In the genomic region with DNA sequence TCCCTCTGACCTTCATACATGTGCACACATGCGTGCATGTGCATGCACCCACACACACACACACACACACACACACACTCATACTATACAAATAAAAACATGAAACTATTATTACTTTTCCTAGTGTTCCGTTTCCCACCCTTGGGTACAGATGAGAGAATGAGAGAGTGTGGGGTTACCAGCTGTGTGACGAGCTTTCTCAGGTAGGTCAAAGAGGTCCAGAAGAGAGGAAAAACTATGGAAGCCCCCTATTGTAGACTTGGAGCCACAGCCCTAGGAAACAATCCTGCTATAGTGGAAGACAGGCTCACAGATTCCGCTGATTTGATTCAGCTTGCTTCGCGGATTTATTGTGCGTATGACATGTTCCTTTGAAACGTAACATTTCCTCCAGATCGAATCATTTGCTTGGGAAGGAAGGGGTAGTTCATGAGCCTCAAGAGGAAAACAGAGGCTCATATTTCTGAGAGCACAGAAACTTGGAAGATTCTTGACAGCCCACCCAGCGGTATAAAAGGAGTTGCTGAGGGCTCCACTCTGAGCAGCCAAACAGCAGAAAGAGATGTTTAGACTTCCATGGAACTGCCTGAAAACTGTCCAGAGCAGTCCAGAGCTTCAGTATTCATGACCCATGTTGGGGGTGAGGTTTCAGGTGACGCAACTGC, we compare ENCODE assay signal across 26 mouse cellular contexts.
DNase-seq lines count a peak whose midpoint lies in the region; ATAC-seq lines count a peak whose summit lies in the region.
"Had no signal": no experiment of that assay in that cellular context is flagged by ENCODE, and none has a peak within 500 bp of the region (broad histone marks: within the 10 kb centered on the region; RNA-seq: fewer than 3 reads in every experiment).

No protein-coding gene starts in this region.

- H3K9ac ChIP-seq in embryonic facial prominence, embryonic 14.5 days (ENCODE audit: low read depth, low read length), result no peak overlapping the region
- no peak overlapping the region for H3K9ac ChIP-seq in limb, embryonic 15.5 days
- H3K9ac ChIP-seq: forebrain, embryonic 12.5 days; forebrain, postnatal 0 days; hindbrain, embryonic 13.5 days; liver, embryonic 14.5 days; midbrain, embryonic 13.5 days; neural tube, embryonic 13.5 days; stomach, embryonic 15.5 days had no signal

- peak; percentile 61 for DNase-seq in heart, adult 11 months
- DNase-seq in heart, postnatal 4 days, result no peak
- peak; percentile 12 for DNase-seq in kidney, postnatal 10 days
- no peak for DNase-seq in kidney, postnatal 14 days
- DNase-seq in embryonic facial prominence, embryonic 14.5 days (ENCODE audit: low spot score), result peak; percentile 71
- DNase-seq in heart, postnatal 36 days, result no peak
- DNase-seq: adrenal gland, postnatal 14 days; cerebellum, adult 11-12 months; cerebellum, adult 9-11 months; forebrain, postnatal 0 days; heart, postnatal 14 days; liver; lung, adult 2 months; lung, postnatal 10 days; right cerebral cortex, postnatal 14 days had no signal

- H3K4me1 ChIP-seq in embryonic facial prominence, embryonic 14.5 days (ENCODE audit: control insufficient read depth, insufficient read depth, low read length), result peaks cover 5% of the 10 kb centered on the region; the same call in 1 of the 2 replicates
- H3K4me1 ChIP-seq in limb, embryonic 15.5 days, result peaks cover 9% of the 10 kb centered on the region; the same call in 1 of the 2 replicates
- H3K4me1 ChIP-seq: forebrain, embryonic 12.5 days; hindbrain, embryonic 13.5 days; midbrain, embryonic 13.5 days; neural tube, embryonic 13.5 days; stomach, embryonic 15.5 days had no signal

- H3K36me3 ChIP-seq in embryonic facial prominence, embryonic 14.5 days (ENCODE audit: control insufficient read depth, insufficient read depth, low read length), result no peaks in the 10 kb centered on the region
- H3K36me3 ChIP-seq in limb, embryonic 15.5 days, result no peaks in the 10 kb centered on the region
- H3K36me3 ChIP-seq: forebrain, embryonic 12.5 days; hindbrain, embryonic 13.5 days; midbrain, embryonic 13.5 days; neural tube, embryonic 13.5 days; stomach, embryonic 15.5 days had no signal

- H3K4me3 ChIP-seq in embryonic facial prominence, embryonic 14.5 days (ENCODE audit: low read depth, low read length), result no peak overlapping the region
- H3K4me3 ChIP-seq in limb, embryonic 15.5 days, result no peak overlapping the region
- H3K4me3 ChIP-seq: forebrain, embryonic 12.5 days; hindbrain, embryonic 13.5 days; left cerebral cortex, adult 2 months; midbrain, embryonic 13.5 days; neural tube, embryonic 13.5 days; stomach, embryonic 15.5 days had no signal

- WGBS in embryonic facial prominence, embryonic 14.5 days, result 48% methylated on average over 11 of the region's 11 CpGs
- 48% methylated on average over 11 of the region's 11 CpGs for WGBS in limb, embryonic 15.5 days

- peak overlapping the region; percentile 35 for H3K27ac ChIP-seq in embryonic facial prominence, embryonic 14.5 days (replicated peaks; ENCODE audit: low read depth, low read length)
- H3K27ac ChIP-seq in limb, embryonic 15.5 days, result peak overlapping the region; percentile 34; the same call in 1 of the 2 replicates
- H3K27ac ChIP-seq: forebrain, embryonic 12.5 days; hindbrain, embryonic 13.5 days; left cerebral cortex, adult 2 months; liver, embryonic 14.5 days; macrophage; midbrain, embryonic 13.5 days; neural tube, embryonic 13.5 days; stomach, embryonic 15.5 days had no signal

- no peaks in the 10 kb centered on the region for H3K9me3 ChIP-seq in embryonic facial prominence, embryonic 14.5 days (ENCODE audit: control insufficient read depth, low read length)
- H3K9me3 ChIP-seq in limb, embryonic 15.5 days, result no peaks in the 10 kb centered on the region
- H3K9me3 ChIP-seq: forebrain, embryonic 12.5 days; hindbrain, embryonic 13.5 days; midbrain, embryonic 13.5 days; neural tube, embryonic 13.5 days; stomach, embryonic 15.5 days had no signal

- peak; percentile 31; the same call in 1 of the 2 replicates for ATAC-seq in embryonic facial prominence, embryonic 14.5 days (ENCODE audit: low read depth)
- peak; percentile 40; the same call in 1 of the 2 replicates for ATAC-seq in limb, embryonic 15.5 days (ENCODE audit: insufficient number of reproducible peaks, low FRiP score, low TSS enrichment, low read depth)
- ATAC-seq: forebrain, postnatal 0 days; intestine, postnatal 0 days; midbrain, embryonic 13.5 days; Patski had no signal

- 0 out of 2 replicates have a peak overlapping the region, but pooled peaks have one; percentile 12 for H3K4me2 ChIP-seq in embryonic facial prominence, embryonic 14.5 days (ENCODE audit: low read depth, low read length)
- H3K4me2 ChIP-seq in limb, embryonic 15.5 days, result no peak overlapping the region
- H3K4me2 ChIP-seq: forebrain, embryonic 12.5 days; hindbrain, embryonic 13.5 days; midbrain, embryonic 13.5 days; neural tube, embryonic 13.5 days; stomach, embryonic 15.5 days had no signal

- no peaks in the 10 kb centered on the region for H3K27me3 ChIP-seq in embryonic facial prominence, embryonic 14.5 days (replicated peaks; ENCODE audit: control insufficient read depth, insufficient read depth, low read length)
- H3K27me3 ChIP-seq in limb, embryonic 15.5 days, result no peaks in the 10 kb centered on the region
- H3K27me3 ChIP-seq: forebrain, embryonic 12.5 days; hindbrain, embryonic 13.5 days; midbrain, embryonic 13.5 days; neural tube, embryonic 13.5 days; stomach, embryonic 15.5 days had no signal

- intact Hi-C loops in heart, postnatal 36 days (cut with DNase I), result no loop called here

Comparison
In these comparisons a context has a peak if more than half of its experiments do, and no peak if none do; other contexts are left out.
1. DNase-seq: peak in heart, adult 11 months (single experiment), kidney, postnatal 10 days (single experiment) and embryonic facial prominence, embryonic 14.5 days (single experiment); none in heart, postnatal 4 days (single experiment), kidney, postnatal 14 days (single experiment) and heart, postnatal 36 days (0 of 2).